8 mouse cellular contexts compared by ENCODE assay signal in genomic region chr4:133820806-133821560, GRCm38 (mm10).
DNase-seq lines count a peak whose midpoint lies in the region; ATAC-seq lines count a peak whose summit lies in the region.
"Had no signal": no experiment of that assay in that cellular context is flagged by ENCODE, and none has a peak within 500 bp of the region (broad histone marks: within the 10 kb centered on the region; RNA-seq: fewer than 3 reads in every experiment).

No protein-coding gene starts in this region.

- intact Hi-C loops in left cerebral cortex, postnatal 14 days (cut with DNase I), result no loop called here

- no peaks in the 10 kb centered on the region for H3K36me3 ChIP-seq in midbrain, embryonic 13.5 days
- no peaks in the 10 kb centered on the region for H3K36me3 ChIP-seq in midbrain, embryonic 16.5 days (ENCODE audit: control insufficient read depth, insufficient read depth, low read length)
- no peaks in the 10 kb centered on the region for H3K36me3 ChIP-seq in kidney, embryonic 16.5 days (ENCODE audit: insufficient read depth, low read length)
- H3K36me3 ChIP-seq in splenic B cell, adult 2 months (ENCODE audit: control insufficient read depth, insufficient read depth, low read length, poor library complexity, severe bottlenecking), result no peaks in the 10 kb centered on the region

- DNase-seq in splenic B cell, adult 2 months (ENCODE audit: low read depth, low spot score), result peak; percentile 48
- no peak for DNase-seq in left cerebral cortex, postnatal 14 days (ENCODE audit: low spot score in 2 of 2)
- DNase-seq: right cerebral cortex, adult 18-20 months had no signal

- H3K4me1 ChIP-seq in midbrain, embryonic 13.5 days (replicated peaks), result peaks cover 10% of the 10 kb centered on the region
- no peaks in the 10 kb centered on the region for H3K4me1 ChIP-seq in midbrain, embryonic 16.5 days (ENCODE audit: control insufficient read depth, insufficient read depth, low read length)
- peaks cover 9% of the 10 kb centered on the region for H3K4me1 ChIP-seq in kidney, embryonic 16.5 days (ENCODE audit: insufficient read depth, low read length)

- H3K9ac ChIP-seq in midbrain, embryonic 13.5 days (replicated peaks), result no peak overlapping the region
- H3K9ac ChIP-seq in midbrain, embryonic 16.5 days (ENCODE audit: low read depth, low read length), result no peak overlapping the region
- peak overlapping the region; percentile 35; the same call in 1 of the 2 replicates for H3K9ac ChIP-seq in kidney, embryonic 16.5 days (replicated peaks; ENCODE audit: low read length)

- no peak overlapping the region for H3K4me3 ChIP-seq in midbrain, embryonic 13.5 days (replicated peaks)
- H3K4me3 ChIP-seq in midbrain, embryonic 16.5 days (ENCODE audit: low read depth, low read length), result no peak overlapping the region
- no peak overlapping the region for H3K4me3 ChIP-seq in kidney, embryonic 16.5 days (ENCODE audit: low read length)

- 0 out of 2 replicates have a peak overlapping the region, but pooled peaks have one; percentile 30 for H3K27ac ChIP-seq in midbrain, embryonic 13.5 days
- H3K27ac ChIP-seq in midbrain, embryonic 16.5 days (ENCODE audit: low read length), result no peak overlapping the region
- H3K27ac ChIP-seq in kidney, embryonic 16.5 days (ENCODE audit: low read length), result no peak overlapping the region

- H3K9me3 ChIP-seq in midbrain, embryonic 13.5 days, result no peaks in the 10 kb centered on the region
- H3K9me3 ChIP-seq in midbrain, embryonic 16.5 days (replicated peaks; ENCODE audit: control insufficient read depth, low read length, poor library complexity, severe bottlenecking), result no peaks in the 10 kb centered on the region
- no peaks in the 10 kb centered on the region for H3K9me3 ChIP-seq in kidney, embryonic 16.5 days (ENCODE audit: low read length)

- no peak for ATAC-seq in midbrain, embryonic 13.5 days
- no peak for ATAC-seq in midbrain, embryonic 16.5 days
- ATAC-seq in common myeloid progenitor, adult 5-6 weeks (replicated peaks; ENCODE audit: low read depth, poor library complexity, severe bottlenecking), result peak; percentile 70; the same call in 1 of the 2 replicates
- no peak for ATAC-seq in kidney, embryonic 16.5 days (ENCODE audit: low FRiP score, low TSS enrichment)
- no peak for ATAC-seq in activated CD4-positive, CD25-positive, alpha-beta regulatory T cell, adult 4 months

- WGBS in midbrain, embryonic 13.5 days, result 45% methylated on average over 9 of the region's 9 CpGs
- 45% methylated on average over 9 of the region's 9 CpGs for WGBS in midbrain, embryonic 16.5 days
- WGBS in kidney, embryonic 16.5 days, result 50% methylated on average over 9 of the region's 9 CpGs

- 0 out of 2 replicates have a peak, but pooled peaks cover 4% of the 10 kb centered on the region for H3K27me3 ChIP-seq in midbrain, embryonic 13.5 days
- H3K27me3 ChIP-seq in midbrain, embryonic 16.5 days (ENCODE audit: control insufficient read depth, insufficient read depth, low read depth, low read length), result no peaks in the 10 kb centered on the region; the same call in 1 of the 2 replicates
- no peaks in the 10 kb centered on the region for H3K27me3 ChIP-seq in kidney, embryonic 16.5 days (ENCODE audit: insufficient read depth, low read length)
- no peaks in the 10 kb centered on the region for H3K27me3 ChIP-seq in splenic B cell, adult 2 months (ENCODE audit: control insufficient read depth, insufficient read depth, low read length, poor library complexity, severe bottlenecking)

- H3K4me2 ChIP-seq in midbrain, embryonic 13.5 days (replicated peaks), result no peak overlapping the region
- no peak overlapping the region for H3K4me2 ChIP-seq in midbrain, embryonic 16.5 days (ENCODE audit: low read length)
- H3K4me2 ChIP-seq in kidney, embryonic 16.5 days (replicated peaks; ENCODE audit: low read depth, low read length), result no peak overlapping the region
